In the genomic region with DNA sequence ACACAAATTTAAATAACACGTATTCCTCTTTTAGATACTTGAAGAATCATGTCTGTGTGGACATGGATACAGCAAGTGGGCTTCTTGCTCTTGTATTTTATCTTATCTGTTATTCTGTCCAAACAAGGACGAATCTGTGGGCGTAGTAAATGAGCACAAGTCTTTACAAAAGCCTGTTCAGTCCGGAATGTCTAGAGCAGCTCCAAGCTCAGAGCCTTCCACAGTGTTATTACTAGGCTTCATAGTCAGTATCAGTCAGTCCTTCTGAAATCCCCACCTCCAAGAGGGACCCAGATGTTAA, we compare ENCODE assay signal across 9 mouse cellular contexts. TPM values are rescaled to one million over a fixed set of nuclear protein-coding genes. Genes with fewer than 3 reads are reported as not detected.
A peak's percentile ranks its signal among the peaks of the same experiment; 100 is the strongest.
DNase-seq lines count a peak whose midpoint lies in the region; ATAC-seq lines count a peak whose summit lies in the region.
"Had no signal": no experiment of that assay in that cellular context is flagged by ENCODE, and none has a peak within 500 bp of the region (broad histone marks: within the 10 kb centered on the region; RNA-seq: fewer than 3 reads in every experiment).

No protein-coding gene starts in this region.

- H3K27ac ChIP-seq in forebrain, embryonic 10.5 days, result peak overlapping the region; percentile 98
- H3K27ac ChIP-seq in hindbrain, embryonic 12.5 days, result peak overlapping the region; percentile 30; the same call in 1 of the 2 replicates
- peak overlapping the region; percentile 98; the same call in 1 of the 2 replicates for H3K27ac ChIP-seq in midbrain, embryonic 14.5 days (replicated peaks; ENCODE audit: low read depth, low read length)

- intact Hi-C loops in left cerebral cortex, postnatal 25 days (cut with DNase I), result loop anchor here (5.0 kb wide), 2 partner anchors 127 to 842 kb away; partner anchors contain the start of gene Hoxa7

- ATAC-seq in hindbrain, embryonic 12.5 days (ENCODE audit: low FRiP score), result no peak
- ATAC-seq in midbrain, embryonic 14.5 days (ENCODE audit: low FRiP score, low TSS enrichment), result no peak

- H3K4me3 ChIP-seq in forebrain, embryonic 10.5 days, result peak overlapping the region; percentile 54; the same call in 1 of the 2 replicates
- H3K4me3 ChIP-seq in hindbrain, embryonic 12.5 days, result no peak overlapping the region
- no peak overlapping the region for H3K4me3 ChIP-seq in midbrain, embryonic 14.5 days (replicated peaks; ENCODE audit: low read depth, low read length)

- H3K36me3 ChIP-seq in forebrain, embryonic 10.5 days (replicated peaks), result no peaks in the 10 kb centered on the region
- no peaks in the 10 kb centered on the region for H3K36me3 ChIP-seq in hindbrain, embryonic 12.5 days
- H3K36me3 ChIP-seq in midbrain, embryonic 14.5 days (ENCODE audit: control insufficient read depth, insufficient read depth, low read length), result no peaks in the 10 kb centered on the region

- no peaks in the 10 kb centered on the region for H3K9me3 ChIP-seq in forebrain, embryonic 10.5 days
- no peaks in the 10 kb centered on the region for H3K9me3 ChIP-seq in hindbrain, embryonic 12.5 days (replicated peaks)
- no peaks in the 10 kb centered on the region for H3K9me3 ChIP-seq in midbrain, embryonic 14.5 days (ENCODE audit: control insufficient read depth, low read length)

- no peak overlapping the region for H3K9ac ChIP-seq in hindbrain, embryonic 12.5 days
- H3K9ac ChIP-seq in midbrain, embryonic 14.5 days (replicated peaks; ENCODE audit: low read length), result no peak overlapping the region

- 87% methylated on average over 4 of the region's 4 CpGs for WGBS in forebrain, embryonic 10.5 days
- 77% methylated on average over 4 of the region's 4 CpGs for WGBS in hindbrain, embryonic 12.5 days
- WGBS in midbrain, embryonic 14.5 days, result 72% methylated on average over 4 of the region's 4 CpGs

- DNase-seq in left cerebral cortex, postnatal 25 days (ENCODE audit: low spot score in 2 of 2), result peak; percentile 18 to 23
- no peak for DNase-seq in left cerebral cortex, adult 8-10 months (ENCODE audit: low spot score in 2 of 2)
- no peak for DNase-seq in forebrain, embryonic 10.5 days (ENCODE audit: extremely low spot score, low spot score)
- no peak for DNase-seq in midbrain, embryonic 14.5 days
- DNase-seq in kidney, postnatal 10 days, result no peak
- no peak for DNase-seq in layer of hippocampus, adult 11-12 months (ENCODE audit: low spot score)

- no peak overlapping the region; the same call in 1 of the 2 replicates for H3K4me2 ChIP-seq in hindbrain, embryonic 12.5 days (replicated peaks)
- H3K4me2 ChIP-seq in midbrain, embryonic 14.5 days (ENCODE audit: low read length), result no peak overlapping the region

- 0 out of 2 replicates have a peak, but pooled peaks cover 6% of the 10 kb centered on the region for H3K27me3 ChIP-seq in forebrain, embryonic 10.5 days (ENCODE audit: poor library complexity, severe bottlenecking)
- H3K27me3 ChIP-seq in hindbrain, embryonic 12.5 days, result no peaks in the 10 kb centered on the region
- no peaks in the 10 kb centered on the region for H3K27me3 ChIP-seq in midbrain, embryonic 14.5 days (ENCODE audit: control insufficient read depth, insufficient read depth, low read length)

- peaks cover 30% of the 10 kb centered on the region for H3K4me1 ChIP-seq in forebrain, embryonic 10.5 days
- H3K4me1 ChIP-seq in hindbrain, embryonic 12.5 days, result peaks cover 13% of the 10 kb centered on the region
- 0 out of 2 replicates have a peak, but pooled peaks cover 8% of the 10 kb centered on the region for H3K4me1 ChIP-seq in midbrain, embryonic 14.5 days (ENCODE audit: control insufficient read depth, insufficient read depth, low read length)

RNA-seq across cellular contexts. Expression of gene Nfe2l3, which starts 52.2 kb away (rescaled TPM):
- 1 to 10 TPM; 1.7 to 2.2 TPM for total RNA-seq in left cerebral cortex, postnatal 25 days (2021)
- total RNA-seq in left cerebral cortex, adult 8-10 months (2022), result 1 to 10 TPM; 2.8 to 5.7 (median 4.5) TPM
- polyA plus RNA-seq in forebrain, embryonic 10.5 days (2016; fragmentation: Nextera tagmentation; extraction: Ambion mirVana), result 0.48 and 0.89 TPM in 2 replicates
- polyA plus RNA-seq in hindbrain, embryonic 12.5 days (2016; fragmentation: Nextera tagmentation; extraction: Ambion mirVana), result 3.8 and 4.5 TPM in 2 replicates
- polyA plus RNA-seq in midbrain, embryonic 14.5 days (2014; fragmentation: Nextera tagmentation; extraction: Ambion mirVana), result 8.2 and 9.0 TPM in 2 replicates
- total RNA-seq: adrenal gland, postnatal 25 days; megakaryocyte-erythroid progenitor cell, adult 5-6 weeks had no signal

Comparison
In these comparisons a context has a peak if more than half of its experiments do, and no peak if none do; other contexts are left out.
1. DNase-seq: peak in left cerebral cortex, postnatal 25 days (2 of 2); none in left cerebral cortex, adult 8-10 months (0 of 2), forebrain, embryonic 10.5 days (single experiment), midbrain, embryonic 14.5 days (single experiment), kidney, postnatal 10 days (single experiment) and layer of hippocampus, adult 11-12 months (single experiment).
2. H3K27ac ChIP-seq: peak in every context shown above with its lines; median percentile 98 in forebrain, embryonic 10.5 days; 98 in midbrain, embryonic 14.5 days; 30 in hindbrain, embryonic 12.5 days.